Mouse (Mus musculus) MEL (cell line): ENCODE results near the gene Cdkal1.

Experiments
- CTCF ChIP-seq, 3 experiments: IDR thresholded peaks in 2 of 3; conservative IDR thresholded peaks in 1 of 3; 2 replicates each; pipeline ENCODE4 v1.5.1; 2011 to 2012; ENCODE audit warnings: low read length in 3 of 3, low read depth in 2 of 3, mild to moderate bottlenecking in 2 of 3, improper control_type of control experiment in 1 of 3, inconsistent platforms in 1 of 3, mixed read lengths in 1 of 3, moderate library complexity in 1 of 3; ENCODE audit not compliant: control insufficient read depth in 1 of 3, insufficient read depth in 1 of 3, poor library complexity in 1 of 3, severe bottlenecking in 1 of 3
- EP300 ChIP-seq, 2 experiments: IDR thresholded peaks; 2 replicates each; pipeline ENCODE4 v1.6.1; 2011; ENCODE audit warnings: improper control_type of control experiment in 2 of 2, low read length in 2 of 2, low read depth in 1 of 2, mild to moderate bottlenecking in 1 of 2
- GABPA ChIP-seq: IDR thresholded peaks from 2 replicates; pipeline ENCODE4 v1.6.1; 2012; ENCODE audit warnings: low read depth, mild to moderate bottlenecking, inconsistent platforms, low read length, improper control_type of control experiment, moderate library complexity
- GATA1 ChIP-seq: IDR thresholded peaks from 2 replicates; pipeline ENCODE4 v1.6.1; 2011; ENCODE audit warnings: low read depth, low read length, improper control_type of control experiment
- MAX ChIP-seq: IDR thresholded peaks from 2 replicates; pipeline ENCODE4 v1.6.1; 2011; ENCODE audit warnings: low read length, improper control_type of control experiment
- MXI1 ChIP-seq: IDR thresholded peaks from 2 replicates; pipeline ENCODE4 v1.6.1; 2011; ENCODE audit warnings: mild to moderate bottlenecking, low read depth, low read length, improper control_type of control experiment
- POLR2A ChIP-seq, 2 experiments: IDR thresholded peaks; 2 replicates each; pipeline ENCODE4 v1.6.1; 2011 to 2012; ENCODE audit warnings: low read length in 2 of 2, mild to moderate bottlenecking in 2 of 2, control low read depth in 1 of 2, improper control_type of control experiment in 1 of 2, low read depth in 1 of 2, moderate library complexity in 1 of 2; ENCODE audit not compliant: control insufficient read depth in 1 of 2, insufficient read depth in 1 of 2, poor library complexity in 1 of 2
- RAD21 ChIP-seq: IDR thresholded peaks from 2 replicates; pipeline ENCODE4 v1.6.1; 2011; ENCODE audit warnings: mild to moderate bottlenecking, low read depth, low read length, improper control_type of control experiment
- TCF12 ChIP-seq: IDR thresholded peaks from 2 replicates; pipeline ENCODE4 v1.6.1; 2014; ENCODE audit warnings: low read depth, mild to moderate bottlenecking, inconsistent platforms, low read length, improper control_type of control experiment, moderate library complexity

- TF ChIP-seq CTCF (IDR thresholded peaks at IDR 0.05 in 2 of 3, conservative IDR thresholded peaks at IDR 0.05 in 1 of 3; ENCODE audit: control insufficient read depth in 1 of 3, insufficient read depth in 1 of 3, low read depth in 2 of 3, low read length in 3 of 3, poor library complexity in 1 of 3, severe bottlenecking in 1 of 3) = no peak
- no peak for TF ChIP-seq MXI1
- no peak for TF ChIP-seq GATA1
- TF ChIP-seq EP300 (IDR thresholded peaks at IDR 0.05; ENCODE audit: low read depth in 1 of 2, low read length in 2 of 2) = no peak
- no peak for TF ChIP-seq GABPA
- no peak for TF ChIP-seq POLR2A (IDR thresholded peaks at IDR 0.05; ENCODE audit: control insufficient read depth in 1 of 2, insufficient read depth in 1 of 2, low read depth in 1 of 2, low read length in 2 of 2, poor library complexity in 1 of 2)
- no peak for TF ChIP-seq MAX
- no peak for TF ChIP-seq TCF12
- no peak for TF ChIP-seq RAD21
Observed at GRCm38 (mm10) chr13:29596735-29597134, 258.7 kb downstream of the Cdkal1 start.
